Mouse (Mus musculus) liver, embryonic 15.5 days (tissue): ENCODE results near the gene Atp5g3. TPM values are rescaled to one million over a fixed set of nuclear protein-coding genes. Genes with fewer than 3 reads are reported as not detected.
"Not testable (repeated sequence)": the region's sequence is repeated elsewhere in the genome, so short reads cannot be mapped to it uniquely, and the experiment has no call there.

ENCODE experiments used
- ATAC-seq: fragments of 200-750 bp; cut with Nextera tagmentation; 2 replicates; pipeline ENCODE4 v1.8.0; 2017; ENCODE audit warnings: moderate number of reproducible peaks, mild to moderate bottlenecking, moderate library complexity; ENCODE audit not compliant: insufficient read depth
- H3K27ac ChIP-seq: fragments of 300-500 bp; sonication (generic); replicated peaks from 2 replicates; pipeline ENCODE4 v1.5.1; 2015; ENCODE audit warnings: mild to moderate bottlenecking, inconsistent platforms
- H3K27me3 ChIP-seq: fragments of 300-500 bp; sonication (generic); 2 replicates; pipeline ENCODE4 v1.6.1; 2015; ENCODE audit warnings: mild to moderate bottlenecking, inconsistent platforms
- H3K36me3 ChIP-seq: fragments of 300-500 bp; sonication (generic); replicated peaks from 2 replicates; pipeline ENCODE4 v1.6.1; 2015; ENCODE audit warnings: moderate library complexity, mild to moderate bottlenecking, inconsistent platforms
- H3K4me1 ChIP-seq: fragments of 300-500 bp; sonication (generic); replicated peaks from 2 replicates; pipeline ENCODE4 v1.6.1; 2015; ENCODE audit warnings: inconsistent platforms
- H3K4me2 ChIP-seq: fragments of 300-500 bp; sonication (generic); 2 replicates; pipeline ENCODE4 v1.6.1; 2015; ENCODE audit warnings: moderate library complexity, mild to moderate bottlenecking, inconsistent platforms
- H3K4me3 ChIP-seq: fragments of 300-500 bp; sonication (generic); replicated peaks from 2 replicates; pipeline ENCODE4 v1.5.1; 2015; ENCODE audit warnings: mild to moderate bottlenecking, inconsistent platforms
- H3K9ac ChIP-seq: fragments of 300-500 bp; sonication (generic); 2 replicates; pipeline ENCODE4 v1.6.1; 2015; ENCODE audit warnings: moderate library complexity, mild to moderate bottlenecking, inconsistent platforms
- H3K9me3 ChIP-seq: fragments of 300-500 bp; sonication (generic); replicated peaks from 2 replicates; pipeline ENCODE4 v1.6.1; 2016; ENCODE audit warnings: inconsistent platforms
- whole genome bisulfite sequencing: fragments of 180-500 bp; shearing (Covaris S2); methylation state at CpG from one replicate; pipeline ENCODE4 v1.1.7; 2015; ENCODE audit warnings: mixed read lengths; ENCODE audit not compliant: insufficient replicate concordance; 5-methylcytosine and 5-hydroxymethylcytosine counted together
- polyA plus RNA-seq: library from polyadenylated mRNA; unstranded; fragments of >200 nt; fragmentation: Nextera tagmentation; extraction: Ambion mirVana; gene quantifications from 2 replicates; pipeline ENCODE4 v1.2.1, GENCODE M21; 2015

Atp5g3 gene
- polyA plus RNA-seq, 1 experiment from 2014 or later: 686 TPM

- WGBS: 49% methylated on average over 4 of the region's 4 CpGs
- not testable (repeated sequence) for ATAC-seq, H3K9me3 ChIP-seq, H3K27me3 ChIP-seq, H3K9ac ChIP-seq, H3K27ac ChIP-seq, H3K4me2 ChIP-seq, H3K36me3 ChIP-seq, H3K4me1 ChIP-seq, H3K4me3 ChIP-seq
Measured at GRCm38 (mm10) chr2:73896919-73897318, 14.2 kb downstream of the Atp5g3 start.

- Histone ChIP-seq H3K27ac (peak overlapping the region; percentile 83), H3K36me3 (no peaks in the 10 kb centered on the region), H3K4me1 (peaks cover 18% of the 10 kb centered on the region), H3K9me3 (no peaks in the 10 kb centered on the region), H3K27me3 (no peaks in the 10 kb centered on the region), H3K9ac (no peak overlapping the region), H3K4me3 (peak overlapping the region; percentile 99), H3K4me2 (peak overlapping the region; percentile 85)
- 47% methylated on average over 22 of the region's 22 CpGs for WGBS
- no peak for ATAC-seq
Measured at GRCm38 (mm10) chr2:73893473-73894270, 17.5 kb downstream of the Atp5g3 start.

GRCm38 (mm10) chr2:73892464-73893296, 18.4 kb downstream of the Atp5g3 start, which contains the start of gene Atf2:
Atf2 (minus strand) TSS chr2:73892639.
- Histone ChIP-seq H3K4me2 (peak within 1 kb of the TSS; percentile 85), H3K9me3 (no peaks in the 10 kb centered on the region), H3K27ac (peak within 1 kb of the TSS; percentile 92), H3K36me3 (no peaks in the 10 kb centered on the region), H3K9ac (peak within 1 kb of the TSS; percentile 94), H3K4me3 (peak within 1 kb of the TSS; percentile 99), H3K4me1 (peaks cover 18% of the 10 kb centered on the region), H3K27me3 (no peaks in the 10 kb centered on the region)
- peak; percentile 93 for ATAC-seq
- WGBS: under 1% methylated on average over 63 of the region's 63 CpGs

- Histone ChIP-seq H3K9me3 (no peaks in the 10 kb centered on the region), H3K4me1 (peaks cover 21% of the 10 kb centered on the region), H3K4me3 (peak overlapping the region; percentile 99), H3K36me3 (no peaks in the 10 kb centered on the region), H3K27ac (peak overlapping the region; percentile 92), H3K9ac (peak overlapping the region; percentile 94), H3K27me3 (no peaks in the 10 kb centered on the region), H3K4me2 (peak overlapping the region; percentile 79)
- 1% methylated on average over 54 of the region's 54 CpGs for WGBS
- ATAC-seq: peak; percentile 42
Measured at GRCm38 (mm10) chr2:73891701-73892463, 19.2 kb downstream of the Atp5g3 start.

GRCm38 (mm10) chr2:73885997-73886396, 25.1 kb downstream of the Atp5g3 start:
- no peak overlapping the region for H3K4me3 ChIP-seq
- 58% methylated on average over 2 of the region's 2 CpGs for WGBS
- H3K4me1 ChIP-seq: peaks cover 9% of the 10 kb centered on the region

GRCm38 (mm10) chr2:73877891-73878290, 33.2 kb downstream of the Atp5g3 start:
- WGBS: 82% methylated on average over 2 of the region's 2 CpGs
- peaks cover 13% of the 10 kb centered on the region for H3K36me3 ChIP-seq
- H3K4me3 ChIP-seq: no peak overlapping the region
- H3K27ac ChIP-seq: no peak overlapping the region
- H3K4me1 ChIP-seq: peaks cover 4% of the 10 kb centered on the region; the same call in 1 of the 2 replicates
- no peak overlapping the region for H3K4me2 ChIP-seq
- no peak overlapping the region for H3K9ac ChIP-seq
- H3K9me3 ChIP-seq: no peaks in the 10 kb centered on the region
- ATAC-seq: no peak
- no peaks in the 10 kb centered on the region for H3K27me3 ChIP-seq

More at GRCm38 (mm10) chr2:73885997-73886396, 25.1 kb downstream of the Atp5g3 start:
- ATAC-seq: no peak
- H3K27ac ChIP-seq: no peak overlapping the region
- no peaks in the 10 kb centered on the region for H3K27me3 ChIP-seq
- no peaks in the 10 kb centered on the region for H3K9me3 ChIP-seq
- H3K9ac ChIP-seq: no peak overlapping the region
- H3K4me2 ChIP-seq: no peak overlapping the region
- H3K36me3 ChIP-seq: no peaks in the 10 kb centered on the region

- peak; percentile 22; the same call in 1 of the 2 replicates for ATAC-seq
- Histone ChIP-seq H3K27ac (no peak overlapping the region), H3K4me3 (no peak overlapping the region), H3K4me2 (no peak overlapping the region), H3K36me3 (peaks cover 21% of the 10 kb centered on the region), H3K4me1 (no peaks in the 10 kb centered on the region), H3K9me3 (no peaks in the 10 kb centered on the region), H3K9ac (no peak overlapping the region), H3K27me3 (no peaks in the 10 kb centered on the region)
- 71% methylated on average over 16 of the region's 16 CpGs for WGBS
Measured at GRCm38 (mm10) chr2:73867764-73868487, 43.2 kb downstream of the Atp5g3 start.

GRCm38 (mm10) chr2:73860046-73860624, 51.0 kb downstream of the Atp5g3 start:
- Histone ChIP-seq H3K4me1 (peaks cover 4% of the 10 kb centered on the region; the same call in 1 of the 2 replicates), H3K4me2 (no peak overlapping the region), H3K9me3 (no peaks in the 10 kb centered on the region), H3K27me3 (no peaks in the 10 kb centered on the region), H3K36me3 (peaks cover 12% of the 10 kb centered on the region; the same call in 1 of the 2 replicates), H3K4me3 (no peak overlapping the region), H3K27ac (no peak overlapping the region), H3K9ac (no peak overlapping the region)
- ATAC-seq: no peak
- 65% methylated on average over 4 of the region's 4 CpGs for WGBS
